Mouse (Mus musculus) embryo, embryonic 9.5 days (tissue): ENCODE data around the gene Agpat3.

Source experiments
- DNase-seq: peaks from one replicate; pipeline ENCODE4 v3.0.0-alpha.2; 2017; ENCODE audit errors: extremely low spot score

Agpat3 gene

DNA sequence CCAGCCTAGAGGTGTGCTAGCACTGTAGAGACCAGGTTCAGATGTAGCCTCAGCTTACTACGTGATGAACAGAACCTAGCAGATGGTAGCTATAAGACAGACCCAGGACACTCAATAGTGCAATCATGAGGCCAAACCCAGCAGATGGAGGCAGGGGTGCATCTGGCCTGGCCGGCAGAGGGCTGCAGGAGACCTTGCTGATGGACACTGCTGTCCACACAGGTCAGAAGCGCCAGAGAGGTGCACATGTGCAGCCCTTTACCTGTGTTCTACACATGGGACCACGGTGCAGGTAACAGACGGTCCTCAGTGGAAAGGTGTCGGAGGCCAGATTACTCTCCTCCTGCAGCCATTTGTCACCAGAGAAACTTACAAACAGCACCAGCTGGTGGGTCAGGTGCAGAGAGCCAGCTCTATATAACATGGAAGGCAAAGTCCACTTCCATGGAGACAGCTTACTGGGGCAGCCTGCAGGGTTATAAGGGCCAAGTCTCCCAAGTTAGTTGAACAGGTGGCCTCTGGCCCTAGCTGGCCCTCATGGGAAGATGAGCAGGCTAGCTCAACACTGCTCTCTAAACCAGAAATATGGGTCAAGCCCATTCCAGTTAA lies 27.6 kb downstream of the Agpat3 start:
- no peak for DNase-seq

DNA sequence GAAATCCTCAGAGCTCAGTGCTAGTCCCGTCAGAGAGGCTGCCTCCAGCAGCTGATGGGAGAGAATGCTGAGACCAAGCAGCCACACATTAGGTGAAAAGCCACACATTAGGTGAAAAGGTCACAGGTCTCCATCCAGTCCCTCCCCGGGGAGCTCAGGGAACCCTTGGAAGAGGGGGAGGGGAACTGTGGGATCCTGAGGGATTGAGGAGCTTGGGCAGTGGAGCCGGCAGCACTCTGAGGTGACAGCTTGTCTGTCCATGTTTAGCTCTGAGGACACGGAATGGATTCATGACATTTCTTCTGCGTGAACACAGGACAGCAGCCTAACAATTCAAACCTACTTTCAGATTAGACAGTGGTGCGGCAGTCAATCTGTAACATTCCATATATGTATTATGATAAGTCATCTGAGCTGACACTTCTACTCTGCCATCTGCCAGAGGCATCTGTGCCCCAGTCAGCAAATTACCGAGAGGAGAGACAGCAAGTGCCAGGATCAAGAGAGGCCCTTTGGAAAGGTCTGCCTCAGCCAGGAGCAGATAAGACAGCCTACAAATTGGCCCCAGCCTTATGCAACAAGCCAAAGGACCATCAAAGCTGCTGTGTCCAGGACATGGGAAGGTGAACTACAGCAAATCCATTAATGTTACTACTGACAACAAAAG lies 28.9 kb downstream of the Agpat3 start:
- DNase-seq, result no peak

DNA sequence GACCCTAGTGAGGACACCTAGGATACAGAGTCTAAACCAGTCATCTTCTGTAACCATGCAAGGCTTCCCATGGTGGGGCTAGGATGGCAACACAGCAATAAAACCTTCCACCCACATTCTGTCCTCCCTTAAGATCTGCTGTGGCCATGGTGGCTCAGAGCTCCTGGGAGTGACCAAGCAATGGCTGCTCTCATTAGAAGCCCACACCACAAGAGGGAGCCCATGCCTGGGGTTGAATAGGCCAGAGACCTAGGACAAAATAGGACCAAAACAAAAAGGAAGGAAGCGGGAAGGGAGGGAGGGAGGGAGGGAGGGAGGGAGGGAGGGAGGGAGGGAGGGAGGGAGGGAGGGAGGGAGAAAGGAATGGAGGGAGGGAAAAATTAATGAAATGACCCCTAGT lies 29.5 kb downstream of the Agpat3 start:
- DNase-seq, result no peak

DNA sequence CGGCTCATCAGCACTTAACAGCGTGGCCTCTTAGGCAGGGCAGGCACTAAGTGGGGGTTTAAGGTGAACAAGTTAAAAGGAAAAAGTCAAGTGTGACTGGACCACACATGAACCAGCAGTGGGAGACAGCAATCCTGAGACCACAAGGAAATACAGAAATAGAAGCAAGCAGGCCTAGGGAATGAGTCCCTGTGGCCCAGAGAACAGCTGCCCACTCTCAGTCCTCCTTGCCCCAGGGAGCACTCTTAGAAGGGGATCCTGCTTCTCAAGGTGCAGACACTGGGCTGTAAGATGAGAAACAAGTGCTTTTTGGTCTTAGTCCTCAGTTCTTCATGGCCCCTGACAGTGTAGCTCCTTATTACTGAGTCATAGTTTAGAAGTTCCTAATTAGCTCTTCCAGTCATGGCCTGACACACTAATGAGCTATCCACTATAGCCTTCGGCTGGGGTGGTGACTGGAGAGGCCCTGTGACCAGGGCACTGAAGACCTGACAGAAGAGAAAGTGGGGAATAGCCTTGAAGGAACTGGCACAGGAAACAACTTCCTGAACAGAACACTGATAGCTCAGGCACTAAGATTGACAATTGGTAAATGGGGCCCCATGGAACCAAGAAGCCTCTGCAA lies 31.0 kb downstream of the Agpat3 start:
- no peak for DNase-seq

DNA sequence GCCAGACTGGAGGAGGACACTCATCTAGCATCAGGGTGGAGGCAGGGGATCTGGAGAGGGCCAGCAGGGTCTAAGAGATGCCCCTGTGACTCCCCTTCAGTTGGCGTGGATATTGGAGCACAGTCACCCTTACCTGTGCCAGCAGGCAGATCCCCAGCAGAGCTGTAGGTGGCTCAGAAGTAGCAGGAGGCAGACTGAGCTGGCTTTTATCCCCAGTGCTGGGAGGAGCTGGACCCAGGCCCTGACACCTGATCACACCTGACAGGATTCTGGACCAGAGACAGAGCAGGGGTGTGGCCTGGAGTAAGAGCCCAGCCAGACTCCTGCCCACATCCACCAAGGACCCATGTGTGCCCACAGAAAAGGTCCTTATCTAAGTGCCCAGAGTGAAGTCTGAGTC lies 31.8 kb downstream of the Agpat3 start:
- no peak for DNase-seq

DNA sequence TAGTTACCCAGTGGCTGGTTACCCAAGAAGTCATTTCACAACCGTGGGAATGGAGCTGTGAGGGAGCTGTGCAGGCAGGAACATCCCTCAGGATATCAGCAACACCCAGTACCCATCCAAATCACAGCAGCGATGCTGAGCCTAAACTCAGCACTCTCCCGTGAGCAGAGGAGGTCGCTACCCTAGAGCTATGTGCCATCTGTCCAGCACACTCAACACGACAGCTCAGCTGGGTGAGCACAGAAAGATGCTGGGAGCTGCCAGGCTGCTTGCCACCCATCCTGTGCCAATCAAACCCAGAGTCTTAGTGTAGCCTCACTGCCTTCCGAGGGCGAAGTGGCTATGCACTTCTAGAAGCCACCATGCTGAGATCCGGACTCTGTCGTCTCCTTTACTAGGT lies 32.3 kb downstream of the Agpat3 start:
- DNase-seq, result no peak

DNA sequence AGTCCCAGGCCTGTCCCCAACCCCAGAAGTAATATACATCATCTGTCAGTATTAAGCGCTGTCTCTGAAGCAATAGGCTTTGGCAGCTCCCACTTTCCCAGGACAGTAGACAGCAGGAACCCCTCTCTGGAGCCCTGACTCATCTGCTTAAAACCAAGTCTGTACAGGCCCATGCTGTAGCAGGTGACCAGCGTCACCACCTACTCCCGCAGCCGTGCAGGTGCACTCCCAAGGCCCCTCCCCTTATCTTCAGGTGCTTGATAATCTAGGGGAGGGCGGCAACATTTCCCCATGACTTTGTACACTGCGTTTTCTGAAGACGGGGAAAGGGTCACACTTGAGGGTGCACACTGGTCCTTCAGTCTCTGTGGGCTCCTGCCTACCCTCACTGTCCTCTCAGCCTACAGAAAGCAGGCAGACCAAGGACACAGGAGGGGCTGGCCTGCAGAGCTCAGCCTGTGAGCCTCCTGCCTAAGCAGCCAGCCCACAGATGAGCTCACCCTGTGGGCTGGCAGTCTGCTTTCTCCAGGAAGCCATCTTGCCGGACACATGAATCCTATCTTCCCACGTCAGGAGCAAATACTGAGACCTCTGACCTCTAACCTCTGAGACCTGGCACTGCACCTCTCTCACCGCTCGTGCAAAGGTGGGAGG lies 34.9 kb downstream of the Agpat3 start:
- no peak for DNase-seq

DNA sequence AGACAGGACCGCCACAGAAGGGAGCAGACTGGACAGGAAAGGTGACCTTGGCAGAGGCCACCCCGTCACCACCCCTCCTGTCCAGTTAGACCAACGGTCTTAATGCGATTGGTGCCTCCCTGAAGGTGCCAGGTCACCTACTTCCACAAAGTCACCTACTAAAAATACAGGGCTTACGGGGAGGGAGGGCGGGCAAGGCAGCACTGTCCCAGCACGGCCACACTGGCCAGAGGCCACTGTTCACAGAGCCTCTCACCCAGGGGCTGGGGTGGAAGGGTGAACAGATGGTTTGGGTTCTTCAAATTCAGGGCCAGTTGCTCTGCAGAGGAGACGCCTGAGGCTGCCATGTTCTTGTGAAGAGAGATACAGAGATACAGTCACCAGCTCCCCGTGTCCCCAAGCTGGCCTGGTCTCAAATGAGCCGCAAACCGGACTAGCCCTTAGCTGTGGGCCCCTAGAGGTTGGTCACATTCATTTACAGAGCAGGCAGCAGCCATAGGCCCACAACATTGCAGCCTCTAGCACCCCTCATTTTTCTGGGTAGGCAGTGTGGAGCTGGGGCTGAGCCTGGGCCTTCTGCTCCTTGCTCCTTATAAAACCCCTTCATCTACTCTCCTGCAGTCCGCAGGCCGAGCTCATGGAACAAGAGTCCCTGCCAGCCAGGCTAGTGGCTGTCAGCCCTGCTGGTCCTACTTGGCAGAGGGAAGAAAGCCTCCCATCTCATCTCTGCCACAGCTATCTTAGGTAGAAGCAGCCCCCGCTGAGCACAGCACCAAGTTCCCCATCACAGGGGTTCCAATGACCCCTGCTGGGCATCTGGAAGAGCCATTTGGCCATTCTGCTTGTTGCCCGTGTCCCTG lies 35.8 kb downstream of the Agpat3 start:
- DNase-seq, result no peak

DNA sequence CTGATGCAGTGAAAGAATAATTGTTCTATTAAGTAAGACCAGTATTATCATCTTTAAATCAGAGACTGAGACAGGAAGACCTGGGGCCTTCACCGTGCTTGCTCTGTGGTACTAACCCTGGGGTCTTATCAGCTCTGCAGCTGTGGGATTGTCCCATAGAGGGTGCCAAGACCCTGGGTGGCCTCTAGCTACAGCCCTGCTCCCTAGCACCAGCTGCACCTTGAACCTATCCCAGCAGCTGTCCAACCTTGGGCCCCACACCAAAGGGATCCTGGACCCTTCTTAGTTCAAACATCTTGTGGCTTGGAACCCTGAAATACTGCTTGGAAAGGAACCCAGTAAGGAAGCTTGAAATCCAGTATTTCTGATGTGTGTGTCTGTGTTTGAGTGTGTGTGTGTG lies 37.1 kb downstream of the Agpat3 start:
- no peak for DNase-seq

DNA sequence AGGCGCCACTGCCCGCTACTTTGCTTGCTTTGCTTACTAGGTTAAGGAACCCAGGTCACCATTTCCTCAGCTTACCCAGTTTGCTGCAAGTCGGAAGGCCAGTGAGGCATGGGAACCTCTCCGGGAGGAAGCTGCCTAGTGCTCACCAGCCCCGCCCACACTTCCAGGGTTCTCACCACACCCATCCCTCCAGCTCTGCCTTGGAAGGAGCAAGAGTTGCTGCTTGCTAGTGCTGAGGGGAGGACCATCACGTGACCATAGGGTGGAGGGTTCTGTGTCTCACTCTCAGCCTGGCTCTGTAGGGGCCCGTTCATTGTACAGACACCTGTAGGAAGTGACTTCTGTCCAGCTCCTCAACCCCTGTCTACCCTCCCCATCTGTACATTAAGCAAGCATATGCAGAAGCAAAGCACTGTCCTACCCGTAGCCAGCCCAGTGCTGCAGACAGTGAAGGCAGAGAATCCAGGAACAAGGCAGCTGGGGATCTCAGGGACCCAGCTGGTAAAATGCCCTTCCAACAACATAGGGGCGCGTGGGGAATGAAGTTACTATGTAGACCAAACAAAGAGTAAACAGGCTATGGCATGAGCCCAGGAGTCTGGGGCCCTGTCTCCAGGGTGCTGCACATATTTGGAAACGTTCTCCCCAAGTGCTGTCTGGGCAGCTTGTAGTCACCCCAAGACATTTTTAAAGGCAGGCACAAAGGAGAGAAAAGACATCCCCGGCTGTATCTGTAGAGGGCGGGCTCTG lies 40.2 kb downstream of the Agpat3 start:
- no peak for DNase-seq

DNA sequence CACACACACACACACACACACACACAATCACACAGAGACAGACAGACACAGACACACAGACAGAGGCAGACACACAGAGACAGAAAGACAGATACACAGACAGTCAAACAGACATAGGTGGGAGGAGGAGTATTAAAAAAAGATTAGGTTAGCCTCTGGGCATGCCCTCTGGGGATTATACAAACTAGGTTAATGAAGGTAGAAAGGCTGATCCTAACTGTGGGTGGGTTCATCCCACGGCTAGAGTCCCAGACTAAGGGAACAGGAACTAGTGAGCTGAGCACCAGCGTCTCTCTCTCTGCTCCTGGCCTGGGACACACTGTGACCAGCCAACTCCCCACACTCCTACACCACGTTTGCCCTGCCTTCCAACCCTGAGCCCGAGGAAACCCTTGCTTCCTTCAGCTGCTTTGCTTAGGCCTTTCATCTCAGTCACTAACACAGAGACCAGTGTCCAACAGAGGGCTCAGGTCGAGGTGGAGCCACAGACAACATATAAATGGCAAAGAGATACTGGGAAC lies 41.5 kb downstream of the Agpat3 start:
- no peak for DNase-seq

DNA sequence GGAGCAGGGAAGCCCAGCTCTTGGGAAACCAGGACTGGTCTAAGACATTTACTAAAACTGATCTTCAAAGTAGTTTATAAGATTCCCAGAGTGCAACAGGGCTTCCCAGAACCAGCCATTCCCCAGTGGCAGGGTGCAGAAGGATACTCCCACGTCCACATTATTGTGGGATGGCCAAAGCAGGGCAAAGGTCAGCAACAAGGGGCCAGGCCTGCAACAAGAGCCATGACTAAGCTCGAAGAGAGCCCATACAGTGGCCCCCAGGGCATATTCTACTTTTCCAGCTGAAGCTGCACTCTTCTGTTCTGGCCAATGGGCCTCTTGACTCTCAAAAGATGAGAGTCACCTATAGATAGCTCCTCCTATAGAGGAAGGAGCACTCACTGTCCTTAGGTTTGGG lies 43.7 kb downstream of the Agpat3 start:
- DNase-seq, result no peak

DNA sequence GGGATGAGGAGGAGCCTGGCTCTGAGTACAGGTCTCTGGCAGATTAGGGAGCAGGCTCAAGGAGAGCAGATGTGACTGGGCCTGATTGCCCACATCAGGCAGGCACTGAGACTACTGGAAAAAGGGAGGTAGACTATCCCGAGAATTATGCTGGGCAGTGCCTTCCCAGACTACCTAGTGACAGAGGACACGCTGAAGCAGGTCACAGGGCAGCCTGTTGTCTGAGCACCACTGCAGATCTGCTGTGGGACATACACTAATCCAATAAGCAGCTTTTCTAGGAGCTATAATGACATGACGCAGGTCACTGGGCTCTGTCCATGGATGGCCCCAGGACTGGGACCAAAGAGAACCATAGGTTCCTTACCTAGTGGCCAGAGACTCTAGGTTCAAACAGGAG lies 44.9 kb downstream of the Agpat3 start:
- no peak for DNase-seq

DNA sequence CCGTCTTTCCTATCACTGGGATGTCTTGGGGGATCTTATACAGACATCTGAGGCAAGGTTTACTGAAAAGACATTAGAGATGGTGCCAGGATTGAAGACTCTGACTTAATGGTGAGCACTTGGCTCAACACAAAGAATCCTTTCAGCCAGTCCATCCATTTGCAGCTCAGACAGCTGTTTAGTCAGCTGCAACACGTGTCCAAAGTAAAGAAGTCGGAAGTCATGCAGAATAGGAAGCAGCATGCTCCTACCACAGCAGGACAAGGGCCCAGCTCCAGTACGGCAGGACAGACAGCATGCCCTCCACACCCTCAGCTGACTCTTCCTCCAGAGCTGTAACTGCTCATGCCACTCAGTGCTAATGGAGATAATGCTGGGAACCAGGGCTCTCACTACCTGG lies 46.3 kb downstream of the Agpat3 start:
- DNase-seq, result no peak

DNA sequence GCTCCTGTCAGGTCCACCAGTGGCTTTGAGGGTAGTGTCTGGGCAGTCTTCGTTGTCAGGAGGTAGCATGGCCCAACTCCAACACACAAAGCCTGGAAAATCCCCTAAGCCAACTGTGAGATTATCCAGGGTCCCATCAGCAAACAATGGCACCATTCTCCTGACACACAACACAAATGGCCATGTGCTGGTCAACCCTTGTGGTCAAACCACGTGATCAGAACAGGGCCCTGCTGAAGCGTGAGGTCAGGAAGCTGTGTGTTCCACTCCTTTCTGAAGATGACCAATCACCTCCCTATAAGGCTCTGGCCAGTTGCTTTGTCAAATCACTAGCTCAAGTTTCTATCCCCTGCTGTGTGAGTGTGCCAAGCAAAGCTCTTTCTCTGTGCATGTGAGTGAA lies 47.3 kb downstream of the Agpat3 start:
- DNase-seq, result no peak

DNA sequence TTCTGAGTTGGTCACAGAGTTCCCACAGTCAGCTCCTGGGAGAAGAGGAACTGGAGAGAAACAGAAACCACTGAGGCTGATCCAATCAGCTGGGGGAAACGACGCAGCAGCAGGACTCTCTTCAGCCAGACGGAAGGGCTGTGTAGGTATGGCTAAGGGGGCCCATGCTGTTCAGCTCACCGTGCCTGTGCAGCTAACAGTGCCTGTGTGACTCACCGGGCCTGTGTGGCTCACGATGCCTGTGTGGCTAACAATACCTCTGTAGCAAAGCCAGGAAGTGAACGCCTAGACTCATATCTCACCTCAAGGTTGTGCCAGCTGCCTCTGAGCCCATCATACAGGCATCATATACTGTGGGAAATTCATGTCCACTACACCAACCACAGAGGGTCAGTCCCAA lies 48.6 kb downstream of the Agpat3 start:
- DNase-seq, result no peak

DNA sequence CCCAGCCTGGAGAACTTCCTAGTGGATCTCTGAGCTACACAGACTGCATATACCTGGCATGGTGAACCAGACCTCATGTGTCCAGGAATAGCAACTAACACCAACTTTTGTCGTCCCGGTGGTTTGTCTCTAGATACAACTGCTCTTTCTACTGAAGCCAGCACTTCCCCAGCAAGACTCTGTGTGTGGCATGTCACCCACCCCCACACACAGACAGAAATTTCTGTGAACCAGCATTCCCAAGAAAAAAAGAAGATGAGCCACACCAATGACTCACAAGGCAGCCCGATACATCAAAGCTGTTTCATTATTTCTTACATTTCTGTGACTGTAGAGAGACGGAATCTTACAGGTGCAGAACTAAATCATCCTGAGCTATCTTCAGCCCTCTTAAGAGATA lies 52.2 kb downstream of the Agpat3 start:
- no peak for DNase-seq

DNA sequence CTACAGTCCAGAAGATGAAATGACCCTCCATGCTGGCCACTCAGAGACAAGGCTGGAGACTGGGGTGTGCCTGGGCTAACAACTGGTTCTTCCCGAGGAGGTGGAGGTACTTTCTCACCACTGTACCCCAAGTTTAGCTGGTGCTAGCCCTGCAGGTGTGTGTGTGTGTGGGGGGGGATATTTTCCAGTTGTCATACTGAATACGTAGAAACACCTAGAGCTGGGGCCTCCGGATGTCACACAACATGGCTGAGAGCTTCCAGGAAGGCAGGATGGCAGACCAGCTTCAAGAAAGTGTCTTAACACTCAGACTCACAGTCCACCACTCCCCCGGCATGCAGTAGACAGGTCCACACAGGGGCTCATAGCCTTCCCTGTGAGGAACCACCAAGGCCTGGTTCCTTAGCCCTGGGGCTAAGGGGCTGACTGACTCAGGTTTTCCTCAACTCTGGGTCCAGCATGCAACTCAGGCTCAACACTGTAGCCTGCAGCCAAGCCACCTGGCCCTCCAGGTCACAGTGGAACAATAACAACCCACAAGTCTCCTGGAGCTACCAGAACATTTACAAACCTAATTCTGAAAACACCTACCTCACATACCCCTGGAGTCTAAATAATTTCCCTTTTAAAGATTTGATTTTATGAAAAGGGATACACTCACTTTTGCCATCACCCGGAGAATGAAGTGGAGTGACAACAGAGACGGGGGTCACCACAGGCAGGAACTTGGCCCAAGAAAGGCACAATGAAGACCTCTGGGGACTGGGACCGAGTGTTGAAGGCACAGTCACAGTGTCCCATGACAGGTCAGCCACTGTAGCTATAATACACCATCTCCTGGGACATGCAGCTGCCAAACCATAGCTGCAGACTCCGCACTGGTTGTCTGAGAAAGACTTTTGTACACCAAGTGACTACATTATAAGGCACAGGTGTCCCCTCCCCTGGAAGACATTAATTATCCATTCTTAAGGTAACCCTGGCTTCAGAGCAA lies 53.3 kb downstream of the Agpat3 start:
- no peak for DNase-seq

DNA sequence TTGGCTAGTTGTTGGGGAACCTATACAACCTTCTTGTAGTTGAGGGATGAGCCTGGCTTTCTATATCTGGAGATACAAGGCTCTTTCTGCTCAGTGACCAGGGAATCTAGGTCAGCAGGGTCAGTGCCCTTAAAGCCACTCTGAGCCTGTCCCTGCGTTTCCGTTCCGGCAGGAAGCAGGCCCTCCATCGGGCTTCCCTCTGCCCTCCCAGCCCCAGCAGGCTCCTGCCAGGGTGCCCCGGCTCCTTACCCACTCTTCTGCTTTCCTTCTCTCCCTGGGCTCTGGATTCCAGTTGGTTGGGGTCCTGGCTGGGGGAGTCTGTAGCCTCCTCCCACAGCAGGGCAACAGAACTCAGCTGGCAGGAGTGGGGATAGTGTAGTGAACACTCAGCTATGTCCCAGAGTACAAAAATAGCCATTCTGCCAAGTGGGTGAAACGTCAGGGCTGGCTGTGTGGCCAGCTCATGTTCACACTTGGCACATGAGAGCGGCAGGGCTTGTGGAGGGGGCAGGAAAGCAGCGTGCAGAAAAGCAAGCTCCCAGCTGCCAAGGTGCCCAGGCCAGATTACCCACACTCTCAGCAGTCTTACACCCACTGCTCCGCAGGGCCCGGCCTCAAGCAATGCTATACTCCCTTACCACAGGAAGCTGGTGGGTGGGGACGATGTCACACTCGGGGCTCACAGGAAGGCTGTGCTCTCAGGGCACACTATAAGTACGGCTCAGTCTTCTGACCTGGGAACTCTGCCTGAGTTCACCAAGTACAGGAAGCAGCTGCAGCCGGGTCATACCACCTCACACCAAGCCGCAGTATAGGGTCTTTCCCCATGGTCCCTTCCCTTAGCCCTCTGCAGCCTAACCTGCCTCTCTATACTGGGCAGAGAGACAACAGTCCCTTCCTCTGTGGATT lies 54.5 kb downstream of the Agpat3 start:
- DNase-seq, result no peak
